28 mouse cellular contexts compared by ENCODE assay signal in the genomic region with DNA sequence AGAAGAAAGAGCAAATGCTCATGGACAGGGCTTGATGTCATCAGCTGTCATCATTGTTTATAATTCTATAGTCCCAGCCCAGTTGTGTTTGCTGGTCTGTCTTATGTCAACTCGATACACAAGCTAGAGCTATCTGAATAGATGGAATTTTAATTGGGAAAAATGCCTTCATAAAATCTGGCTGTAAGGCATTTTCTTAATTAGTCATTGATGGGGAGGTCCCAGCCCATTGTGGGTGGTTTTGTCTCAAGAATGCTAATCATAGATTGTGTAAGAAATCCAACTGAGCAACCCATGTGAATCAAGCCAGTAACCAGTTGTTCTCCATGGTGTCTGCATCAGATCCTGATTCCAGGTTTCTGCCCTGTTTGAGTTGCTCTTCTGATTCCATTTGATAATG.
"Had no signal": no experiment of that assay in that cellular context is flagged by ENCODE, and none has a peak within 500 bp of the region (broad histone marks: within the 10 kb centered on the region; RNA-seq: fewer than 3 reads in every experiment).

No protein-coding gene starts in this region.

- H3K9ac ChIP-seq: heart, embryonic 12.5 days; hindbrain, embryonic 12.5 days; hindbrain, embryonic 14.5 days; intestine, embryonic 15.5 days; kidney, embryonic 15.5 days; limb, embryonic 12.5 days; liver, embryonic 13.5 days had no signal

- H3K4me1 ChIP-seq: heart, embryonic 10.5 days; heart, embryonic 12.5 days; hindbrain, embryonic 10.5 days; hindbrain, embryonic 12.5 days; intestine, embryonic 15.5 days; kidney, embryonic 15.5 days; limb, embryonic 10.5 days; limb, embryonic 12.5 days; liver, embryonic 13.5 days had no signal

- H3K27me3 ChIP-seq: heart, embryonic 12.5 days; hindbrain, embryonic 12.5 days; intestine, embryonic 15.5 days; kidney, embryonic 15.5 days; limb, embryonic 12.5 days; liver, embryonic 13.5 days had no signal

- H3K4me3 ChIP-seq: gastrocnemius, adult 2 months; heart, embryonic 10.5 days; heart, embryonic 12.5 days; hindbrain, embryonic 10.5 days; hindbrain, embryonic 12.5 days; intestine, embryonic 15.5 days; kidney, embryonic 15.5 days; layer of hippocampus, adult 2 months; left cerebral cortex, adult 2 months; limb, embryonic 10.5 days; limb, embryonic 12.5 days; liver, embryonic 13.5 days had no signal

- H3K27ac ChIP-seq: gastrocnemius, adult 2 months; heart, embryonic 10.5 days; hindbrain, embryonic 10.5 days; hindbrain, embryonic 12.5 days; hindbrain, embryonic 14.5 days; intestine, embryonic 15.5 days; kidney, embryonic 15.5 days; kidney, postnatal 0 days; layer of hippocampus, adult 2 months; left cerebral cortex, adult 2 months; limb, embryonic 10.5 days; limb, embryonic 12.5 days; liver, embryonic 13.5 days had no signal

- ATAC-seq: hindbrain, embryonic 16.5 days; inflammation-experienced regulatory T-cells, adult 6 months had no signal

- DNase-seq: gastrocnemius, adult 2 months; gastrocnemius, postnatal 10 days; gastrocnemius, postnatal 25 days; heart, adult 18-20 months; heart, postnatal 10 days; heart, postnatal 4 days; kidney, adult 11 months; kidney, adult 2 months; kidney, adult 9 months; kidney, postnatal 14 days; kidney, postnatal 36 days; liver; liver, embryonic 13.5 days had no signal

- H3K4me2 ChIP-seq: heart, embryonic 12.5 days; hindbrain, embryonic 12.5 days; hindbrain, embryonic 14.5 days; intestine, embryonic 15.5 days; kidney, embryonic 15.5 days; limb, embryonic 12.5 days; liver, embryonic 11.5 days; liver, embryonic 13.5 days had no signal

- H3K36me3 ChIP-seq: heart, embryonic 10.5 days; heart, embryonic 12.5 days; hindbrain, embryonic 10.5 days; hindbrain, embryonic 12.5 days; intestine, embryonic 15.5 days; kidney, embryonic 15.5 days; limb, embryonic 10.5 days; limb, embryonic 12.5 days; liver, embryonic 13.5 days had no signal

- H3K9me3 ChIP-seq: heart, embryonic 10.5 days; hindbrain, embryonic 10.5 days; hindbrain, embryonic 12.5 days; intestine, embryonic 15.5 days; kidney, embryonic 15.5 days; limb, embryonic 10.5 days; limb, embryonic 12.5 days; liver, embryonic 13.5 days had no signal
